Mouse (Mus musculus): Measurements from ENCODE around the gene Gyg. TPM values are rescaled to one million over a fixed set of nuclear protein-coding genes. Genes with fewer than 3 reads are reported as not detected.
A peak's percentile ranks its signal among the peaks of the same experiment; 100 is the strongest.

The Gyg gene
- total and polyA plus RNA-seq, 2 experiments from 2014 or later, result 39.9 to 84.9 TPM

GRCm38 (mm10) chr3:20155476-20155875 is 359 bp upstream of the Gyg start:
- H3K9ac ChIP-seq (replicated peaks; ENCODE audit: low read length), result no peak overlapping the region

GRCm38 (mm10) chr3:20151651-20152050 is 3.5 kb downstream of the Gyg start:
- WGBS, result 93% methylated on average over 3 of the region's 3 CpGs
- H3K27me3 ChIP-seq (ENCODE audit: insufficient read depth, low read length), result no peaks in the 10 kb centered on the region

More at GRCm38 (mm10) chr3:20155476-20155875, 359 bp upstream of the Gyg start:
- ATAC-seq, result no peak
- Histone ChIP-seq H3K4me1 (ENCODE audit: insufficient read depth, low read length) (no peaks in the 10 kb centered on the region), H3K9me3 (ENCODE audit: low read length) (0 out of 2 replicates have a peak, but pooled peaks cover 5% of the 10 kb centered on the region), H3K36me3 (ENCODE audit: insufficient read depth, low read length) (no peaks in the 10 kb centered on the region), H3K4me2 (ENCODE audit: low read depth, low read length) (peak overlapping the region; percentile 96), H3K27ac (no peak overlapping the region), H3K4me3 (ENCODE audit: low read length) (0 out of 2 replicates have a peak overlapping the region, but pooled peaks have one; percentile 87), H3K27me3 (ENCODE audit: insufficient read depth, low read length) (no peaks in the 10 kb centered on the region)
- WGBS, result 82% methylated on average over 6 of the region's 6 CpGs
- no peak for DNase-seq (ENCODE audit: low spot score)
- TF ChIP-seq CTCF (IDR thresholded peaks at IDR 0.05; ENCODE audit: low read depth), result no peak

GRCm38 (mm10) chr3:20150511-20150910 is 4.6 kb downstream of the Gyg start:
- DNase-seq (ENCODE audit: low spot score) (no peak), ATAC-seq (no peak)
- H3K27me3 ChIP-seq (ENCODE audit: insufficient read depth, low read length), result no peaks in the 10 kb centered on the region
- WGBS, result 85% methylated on average over 2 of the region's 2 CpGs
- no peaks in the 10 kb centered on the region for H3K4me1 ChIP-seq (ENCODE audit: insufficient read depth, low read length)
- H3K36me3 ChIP-seq (ENCODE audit: insufficient read depth, low read length), result peaks cover 6% of the 10 kb centered on the region; the same call in 1 of the 2 replicates
- no peak overlapping the region for H3K9ac ChIP-seq (replicated peaks; ENCODE audit: low read length)
- no peak overlapping the region for H3K27ac ChIP-seq
- no peaks in the 10 kb centered on the region for H3K9me3 ChIP-seq (ENCODE audit: low read length)
- no peak for TF ChIP-seq CTCF (IDR thresholded peaks at IDR 0.05; ENCODE audit: low read depth)
- H3K4me2 ChIP-seq (ENCODE audit: low read depth, low read length), result no peak overlapping the region
- H3K4me3 ChIP-seq (ENCODE audit: low read length), result no peak overlapping the region

More at GRCm38 (mm10) chr3:20151651-20152050, 3.5 kb downstream of the Gyg start:
- Histone ChIP-seq H3K4me2 (ENCODE audit: low read depth, low read length) (no peak overlapping the region), H3K9me3 (ENCODE audit: low read length) (no peaks in the 10 kb centered on the region), H3K27ac (no peak overlapping the region), H3K4me3 (ENCODE audit: low read length) (no peak overlapping the region), H3K4me1 (ENCODE audit: insufficient read depth, low read length) (no peaks in the 10 kb centered on the region), H3K36me3 (ENCODE audit: insufficient read depth, low read length) (peaks cover 6% of the 10 kb centered on the region; the same call in 1 of the 2 replicates), H3K9ac (replicated peaks; ENCODE audit: low read length) (no peak overlapping the region)
- no peak for DNase-seq (ENCODE audit: low spot score)
- no peak for ATAC-seq
- TF ChIP-seq CTCF (IDR thresholded peaks at IDR 0.05; ENCODE audit: low read depth), result no peak

- DNase-seq (ENCODE audit: low spot score) (no peak), ATAC-seq (no peak)
- no peak overlapping the region for H3K4me2 ChIP-seq (ENCODE audit: low read depth, low read length)
- no peak overlapping the region for H3K9ac ChIP-seq (replicated peaks; ENCODE audit: low read length)
- no peaks in the 10 kb centered on the region for H3K4me1 ChIP-seq (ENCODE audit: insufficient read depth, low read length)
- no peak for TF ChIP-seq CTCF (IDR thresholded peaks at IDR 0.05; ENCODE audit: low read depth)
- H3K27ac ChIP-seq, result no peak overlapping the region
- 82% methylated on average over 5 of the region's 5 CpGs for WGBS
- H3K27me3 ChIP-seq (ENCODE audit: insufficient read depth, low read length), result no peaks in the 10 kb centered on the region
- H3K4me3 ChIP-seq (ENCODE audit: low read length), result no peak overlapping the region
- H3K9me3 ChIP-seq (ENCODE audit: low read length), result no peaks in the 10 kb centered on the region
- H3K36me3 ChIP-seq (ENCODE audit: insufficient read depth, low read length), result peaks cover 6% of the 10 kb centered on the region; the same call in 1 of the 2 replicates
These were observed 7.5 kb downstream of the Gyg start for GRCm38 (mm10) chr3:20147647-20148046.

- no peak overlapping the region for H3K27ac ChIP-seq
- H3K4me2 ChIP-seq (ENCODE audit: low read depth, low read length), result no peak overlapping the region
- no peak for TF ChIP-seq CTCF (IDR thresholded peaks at IDR 0.05; ENCODE audit: low read depth)
- DNase-seq (ENCODE audit: low spot score), result peak; percentile 27
- no peak overlapping the region for H3K4me3 ChIP-seq (ENCODE audit: low read length)
- no peaks in the 10 kb centered on the region for H3K9me3 ChIP-seq (ENCODE audit: low read length)
- peak; percentile 84 for ATAC-seq
- WGBS, result 48% methylated on average over 7 of the region's 7 CpGs
- H3K9ac ChIP-seq (replicated peaks; ENCODE audit: low read length), result no peak overlapping the region
- peaks cover 6% of the 10 kb centered on the region; the same call in 1 of the 2 replicates for H3K36me3 ChIP-seq (ENCODE audit: insufficient read depth, low read length)
- no peaks in the 10 kb centered on the region for H3K4me1 ChIP-seq (ENCODE audit: insufficient read depth, low read length)
- no peaks in the 10 kb centered on the region for H3K27me3 ChIP-seq (ENCODE audit: insufficient read depth, low read length)
These were observed 8.2 kb downstream of the Gyg start for GRCm38 (mm10) chr3:20146884-20147395.

GRCm38 (mm10) chr3:20145696-20146113 is 9.4 kb downstream of the Gyg start:
- H3K4me1 ChIP-seq (ENCODE audit: insufficient read depth, low read length), result no peaks in the 10 kb centered on the region
- no peak overlapping the region for H3K27ac ChIP-seq
- H3K9ac ChIP-seq (replicated peaks; ENCODE audit: low read length), result no peak overlapping the region
- no peaks in the 10 kb centered on the region for H3K9me3 ChIP-seq (ENCODE audit: low read length)
- peaks cover 6% of the 10 kb centered on the region; the same call in 1 of the 2 replicates for H3K36me3 ChIP-seq (ENCODE audit: insufficient read depth, low read length)
- no peak overlapping the region for H3K4me2 ChIP-seq (ENCODE audit: low read depth, low read length)
- H3K4me3 ChIP-seq (ENCODE audit: low read length), result no peak overlapping the region
- ATAC-seq (no peak), DNase-seq (ENCODE audit: low spot score) (no peak)
- 86% methylated on average over 1 of the region's 1 CpGs for WGBS
- no peaks in the 10 kb centered on the region for H3K27me3 ChIP-seq (ENCODE audit: insufficient read depth, low read length)
- TF ChIP-seq CTCF (IDR thresholded peaks at IDR 0.05; ENCODE audit: low read depth), result no peak

GRCm38 (mm10) chr3:20144401-20144800 is 10.7 kb downstream of the Gyg start:
- no peaks in the 10 kb centered on the region for H3K4me1 ChIP-seq (ENCODE audit: insufficient read depth, low read length)
- DNase-seq (ENCODE audit: low spot score) (no peak), ATAC-seq (no peak)
- no peaks in the 10 kb centered on the region for H3K27me3 ChIP-seq (ENCODE audit: insufficient read depth, low read length)
- H3K27ac ChIP-seq, result no peak overlapping the region
- no peaks in the 10 kb centered on the region for H3K9me3 ChIP-seq (ENCODE audit: low read length)
- no peak overlapping the region for H3K4me2 ChIP-seq (ENCODE audit: low read depth, low read length)
- H3K36me3 ChIP-seq (ENCODE audit: insufficient read depth, low read length), result peaks cover 4% of the 10 kb centered on the region; the same call in 1 of the 2 replicates
- no peak for TF ChIP-seq CTCF (IDR thresholded peaks at IDR 0.05; ENCODE audit: low read depth)
- 41% methylated on average over 2 of the region's 2 CpGs for WGBS
- no peak overlapping the region for H3K4me3 ChIP-seq (ENCODE audit: low read length)
- H3K9ac ChIP-seq (replicated peaks; ENCODE audit: low read length), result no peak overlapping the region

Data from hindbrain, postnatal 0 days (tissue).